ENCODE assay signal across 8 mouse cellular contexts in genomic region chr2:172977409-172978130, GRCm38 (mm10). TPM values are rescaled to one million over a fixed set of nuclear protein-coding genes. Genes with fewer than 3 reads are reported as not detected.
A peak's percentile ranks its signal among the peaks of the same experiment; 100 is the strongest.
DNase-seq lines count a peak whose midpoint lies in the region; ATAC-seq and TF ChIP-seq lines count a peak whose summit lies in the region.

TSS of gene Spo11 (plus strand) at chr2:172977700.

- no peaks in the 10 kb centered on the region for H3K27me3 ChIP-seq in spleen, adult 2 months (ENCODE audit: control insufficient read depth, insufficient read depth, low read length)
- H3K27me3 ChIP-seq in forebrain, embryonic 10.5 days (ENCODE audit: poor library complexity, severe bottlenecking): peaks cover 18% of the 10 kb centered on the region; the same call in 1 of the 2 replicates
- no peaks in the 10 kb centered on the region for H3K27me3 ChIP-seq in liver, embryonic 13.5 days

- TF ChIP-seq POLR2A in spleen, adult 2 months (IDR thresholded peaks at IDR 0.05; ENCODE audit: low read depth, low read length): no peak; the same call in 1 of the 2 replicates

- H3K4me1 ChIP-seq in spleen, adult 2 months (ENCODE audit: control insufficient read depth, insufficient read depth, insufficient read length): peaks cover 5% of the 10 kb centered on the region
- peaks cover 54% of the 10 kb centered on the region for H3K4me1 ChIP-seq in forebrain, embryonic 10.5 days
- peaks cover 23% of the 10 kb centered on the region for H3K4me1 ChIP-seq in liver, embryonic 13.5 days (replicated peaks)

- peak; percentile 28 to 43 for DNase-seq in spleen, adult 2 months (ENCODE audit: low read depth in 1 of 2, low spot score in 2 of 2)
- DNase-seq in spleen, postnatal 14 days (ENCODE audit: low spot score in 2 of 2): no peak
- peak; percentile 46 for DNase-seq in forebrain, embryonic 10.5 days (ENCODE audit: extremely low spot score, low spot score)
- no peak for DNase-seq in liver, embryonic 13.5 days
- peak; percentile 36 to 44 for DNase-seq in spleen, postnatal 36 days (ENCODE audit: low spot score in 2 of 2)
- no peak for DNase-seq in adrenal gland, postnatal 25 days
- no peak for DNase-seq in ovary, postnatal 10 days (ENCODE audit: low spot score)
- no peak for DNase-seq in layer of hippocampus, postnatal 36 days

- H3K27ac ChIP-seq in spleen, adult 2 months (ENCODE audit: insufficient read depth, low read length): peak within 1 kb of the TSS; percentile 73
- H3K27ac ChIP-seq in forebrain, embryonic 10.5 days: peak within 1 kb of the TSS; percentile 82
- no peak within 1 kb of the TSS for H3K27ac ChIP-seq in liver, embryonic 13.5 days

- peak within 1 kb of the TSS; percentile 56 for H3K4me3 ChIP-seq in spleen, adult 2 months (ENCODE audit: extremely low read depth, insufficient read depth, insufficient read length)
- H3K4me3 ChIP-seq in forebrain, embryonic 10.5 days: peak within 1 kb of the TSS; percentile 36
- 0 out of 2 replicates have a peak within 1 kb of the TSS, but pooled peaks have one; percentile 4 for H3K4me3 ChIP-seq in liver, embryonic 13.5 days (replicated peaks)

- no peak within 1 kb of the TSS for H3K9ac ChIP-seq in liver, embryonic 13.5 days

- no peaks in the 10 kb centered on the region for H3K36me3 ChIP-seq in spleen, adult 2 months (ENCODE audit: control insufficient read depth, insufficient read depth, low read length)
- no peaks in the 10 kb centered on the region for H3K36me3 ChIP-seq in forebrain, embryonic 10.5 days (replicated peaks)
- H3K36me3 ChIP-seq in liver, embryonic 13.5 days: no peaks in the 10 kb centered on the region

- 12% methylated on average over 14 of the region's 14 CpGs for WGBS in spleen, adult 2 months
- WGBS in forebrain, embryonic 10.5 days: 14% methylated on average over 14 of the region's 14 CpGs
- 16% methylated on average over 14 of the region's 14 CpGs for WGBS in liver, embryonic 13.5 days (ENCODE audit: insufficient replicate concordance)

- TF ChIP-seq CTCF in spleen, adult 2 months (IDR thresholded peaks at IDR 0.05; ENCODE audit: extremely low read depth, insufficient read depth, insufficient read length, insufficient replicate concordance): no peak

- no peak for ATAC-seq in liver, embryonic 13.5 days (ENCODE audit: low read depth)

- peaks cover 6% of the 10 kb centered on the region for H3K9me3 ChIP-seq in forebrain, embryonic 10.5 days
- 0 out of 2 replicates have a peak, but pooled peaks cover 4% of the 10 kb centered on the region for H3K9me3 ChIP-seq in liver, embryonic 13.5 days (replicated peaks)

- H3K4me2 ChIP-seq in liver, embryonic 13.5 days: peak within 1 kb of the TSS; percentile 36

RNA-seq across cellular contexts. Expression of gene Spo11, which starts in this region (rescaled TPM):
- 0.86 and 0.98 TPM in 2 replicates for polyA plus RNA-seq in spleen, adult 2 months (2012; rRNA removed)
- polyA plus RNA-seq in forebrain, embryonic 10.5 days (2016; fragmentation: Nextera tagmentation; extraction: Ambion mirVana): 0.42 and 0.73 TPM in 2 replicates
- polyA plus RNA-seq in liver, embryonic 13.5 days (2015; fragmentation: Nextera tagmentation; extraction: Ambion mirVana): 0.08 TPM in 1 of 2 replicates, not detected in the other
- total RNA-seq in adrenal gland, postnatal 25 days (2021): not detected in 2 replicates
- not detected for total RNA-seq in layer of hippocampus, postnatal 36 days (2021)

Comparison
In these comparisons a context has a peak if more than half of its experiments do, and no peak if none do; other contexts are left out.
1. DNase-seq: peak in spleen, postnatal 36 days (2 of 2); none in spleen, postnatal 14 days (0 of 2), liver, embryonic 13.5 days (single experiment), adrenal gland, postnatal 25 days (single experiment), ovary, postnatal 10 days (single experiment) and layer of hippocampus, postnatal 36 days (0 of 2).
2. Peak in DNase-seq, H3K4me3 ChIP-seq and H3K27ac ChIP-seq in spleen, adult 2 months; RNA of the gene not detected or under 1 TPM.
3. Peak in DNase-seq, H3K4me3 ChIP-seq and H3K27ac ChIP-seq in forebrain, embryonic 10.5 days; RNA of the gene not detected or under 1 TPM.
4. H3K4me3 ChIP-seq: peak in every context shown above with its lines; median percentile 56 in spleen, adult 2 months; 36 in forebrain, embryonic 10.5 days; 4 in liver, embryonic 13.5 days.